Mouse (Mus musculus): ENCODE data around the gene Fggy. TPM values are rescaled to one million over a fixed set of nuclear protein-coding genes. Genes with fewer than 3 reads are reported as not detected.

The Fggy gene
- total RNA-seq, 1 experiment, result 8.2 TPM

GRCm38 (mm10) chr4:95913026-95913425 is 355.7 kb downstream of the Fggy start:
- in situ Hi-C loops (cut with MboI; ENCODE audit: low sequenced_read_pairs in 2 of 2, unreplicated experiment in 2 of 2), result loop anchor here in 1 of 2 experiments (25.0 kb wide), 1 partner anchor 901 kb away; no protein-coding TSS in a partner anchor

GRCm38 (mm10) chr4:95915628-95916579 is 358.6 kb downstream of the Fggy start:
- DNase-seq (ENCODE audit: low read depth, low spot score), result no peak
- H3K27ac ChIP-seq (ENCODE audit: insufficient read depth, low read depth, low read length, poor library complexity, severe bottlenecking), result no peak overlapping the region

More at GRCm38 (mm10) chr4:95913026-95913425, 355.7 kb downstream of the Fggy start:
- DNase-seq (ENCODE audit: low read depth, low spot score), result no peak
- no peak overlapping the region for H3K9ac ChIP-seq (ENCODE audit: insufficient read depth, low read depth, low read length, poor library complexity, severe bottlenecking)
- H3K9me3 ChIP-seq (ENCODE audit: control insufficient read depth, insufficient read depth, low read depth, low read length), result no peaks in the 10 kb centered on the region
- H3K4me1 ChIP-seq (ENCODE audit: control insufficient read depth in 2 of 2, insufficient read depth in 2 of 2, low read length in 2 of 2, poor library complexity in 1 of 2), result no peaks in the 10 kb centered on the region
- no peak overlapping the region for H3K27ac ChIP-seq (ENCODE audit: insufficient read depth, low read depth, low read length, poor library complexity, severe bottlenecking)
- TF ChIP-seq ZC3H11A (IDR thresholded peaks at IDR 0.05; ENCODE audit: borderline replicate concordance, low read depth, low read length) (no peak), HCFC1 (IDR thresholded peaks at IDR 0.05; ENCODE audit: borderline replicate concordance, insufficient read depth, low read length) (no peak), CHD2 (IDR thresholded peaks at IDR 0.05; ENCODE audit: low read depth, low read length) (no peak), ZNF384 (IDR thresholded peaks at IDR 0.05; ENCODE audit: low read depth, low read length) (no peak), MAFK (IDR thresholded peaks at IDR 0.05; ENCODE audit: insufficient read depth, low read depth, low read length) (no peak)
- no peaks in the 10 kb centered on the region for H3K36me3 ChIP-seq (ENCODE audit: control insufficient read depth, insufficient read depth, low read length, poor library complexity, severe bottlenecking)
- no peak overlapping the region for H3K4me3 ChIP-seq (ENCODE audit: insufficient read depth in 1 of 2, low read depth in 1 of 2, low read length in 2 of 2, poor library complexity in 1 of 2, severe bottlenecking in 1 of 2)

GRCm38 (mm10) chr4:95917703-95918102 is 360.4 kb downstream of the Fggy start:
- in situ Hi-C loops (cut with MboI; ENCODE audit: low sequenced_read_pairs in 2 of 2, unreplicated experiment in 2 of 2), result loop anchor here in 1 of 2 experiments (25.0 kb wide), 1 partner anchor 905 kb away; no protein-coding TSS in a partner anchor
- Histone ChIP-seq H3K4me1 (ENCODE audit: control insufficient read depth in 2 of 2, insufficient read depth in 2 of 2, low read length in 2 of 2, poor library complexity in 1 of 2) (no peaks in the 10 kb centered on the region), H3K4me3 (ENCODE audit: insufficient read depth in 1 of 2, low read depth in 1 of 2, low read length in 2 of 2, poor library complexity in 1 of 2, severe bottlenecking in 1 of 2) (no peak overlapping the region), H3K9ac (ENCODE audit: insufficient read depth, low read depth, low read length, poor library complexity, severe bottlenecking) (no peak overlapping the region), H3K9me3 (ENCODE audit: control insufficient read depth, insufficient read depth, low read depth, low read length) (no peaks in the 10 kb centered on the region), H3K36me3 (ENCODE audit: control insufficient read depth, insufficient read depth, low read length, poor library complexity, severe bottlenecking) (no peaks in the 10 kb centered on the region), H3K27ac (ENCODE audit: insufficient read depth, low read depth, low read length, poor library complexity, severe bottlenecking) (no peak overlapping the region)
- no peak for DNase-seq (ENCODE audit: low read depth, low spot score)
- no peak for TF ChIP-seq ZC3H11A (IDR thresholded peaks at IDR 0.05; ENCODE audit: borderline replicate concordance, low read depth, low read length)
- TF ChIP-seq CHD2 (IDR thresholded peaks at IDR 0.05; ENCODE audit: low read depth, low read length), result no peak
- no peak for TF ChIP-seq HCFC1 (IDR thresholded peaks at IDR 0.05; ENCODE audit: borderline replicate concordance, insufficient read depth, low read length)
- TF ChIP-seq MAFK (IDR thresholded peaks at IDR 0.05; ENCODE audit: insufficient read depth, low read depth, low read length), result no peak
- no peak for TF ChIP-seq ZNF384 (IDR thresholded peaks at IDR 0.05; ENCODE audit: low read depth, low read length)

More at GRCm38 (mm10) chr4:95915628-95916579, 358.6 kb downstream of the Fggy start:
- Histone ChIP-seq H3K9me3 (ENCODE audit: control insufficient read depth, insufficient read depth, low read depth, low read length) (no peaks in the 10 kb centered on the region), H3K4me1 (ENCODE audit: control insufficient read depth in 2 of 2, insufficient read depth in 2 of 2, low read length in 2 of 2, poor library complexity in 1 of 2) (no peaks in the 10 kb centered on the region), H3K9ac (ENCODE audit: insufficient read depth, low read depth, low read length, poor library complexity, severe bottlenecking) (no peak overlapping the region), H3K36me3 (ENCODE audit: control insufficient read depth, insufficient read depth, low read length, poor library complexity, severe bottlenecking) (no peaks in the 10 kb centered on the region), H3K4me3 (ENCODE audit: insufficient read depth in 1 of 2, low read depth in 1 of 2, low read length in 2 of 2, poor library complexity in 1 of 2, severe bottlenecking in 1 of 2) (no peak overlapping the region)
- TF ChIP-seq CHD2 (IDR thresholded peaks at IDR 0.05; ENCODE audit: low read depth, low read length), result no peak
- no peak for TF ChIP-seq HCFC1 (IDR thresholded peaks at IDR 0.05; ENCODE audit: borderline replicate concordance, insufficient read depth, low read length)
- no peak for TF ChIP-seq MAFK (IDR thresholded peaks at IDR 0.05; ENCODE audit: insufficient read depth, low read depth, low read length)
- no peak for TF ChIP-seq ZNF384 (IDR thresholded peaks at IDR 0.05; ENCODE audit: low read depth, low read length)
- TF ChIP-seq ZC3H11A (IDR thresholded peaks at IDR 0.05; ENCODE audit: borderline replicate concordance, low read depth, low read length), result no peak
- in situ Hi-C loops (cut with MboI; ENCODE audit: low sequenced_read_pairs in 2 of 2, unreplicated experiment in 2 of 2), result loop anchor here in 1 of 2 experiments (25.0 kb wide), 1 partner anchor 904 kb away; no protein-coding TSS in a partner anchor

- no peak for DNase-seq (ENCODE audit: low read depth, low spot score)
- in situ Hi-C loops (cut with MboI; ENCODE audit: low sequenced_read_pairs in 2 of 2, unreplicated experiment in 2 of 2), result loop anchor here in 1 of 2 experiments (25.0 kb wide), 1 partner anchor 908 kb away; no protein-coding TSS in a partner anchor
- Histone ChIP-seq H3K4me1 (ENCODE audit: control insufficient read depth in 2 of 2, insufficient read depth in 2 of 2, low read length in 2 of 2, poor library complexity in 1 of 2) (no peaks in the 10 kb centered on the region), H3K9me3 (ENCODE audit: control insufficient read depth, insufficient read depth, low read depth, low read length) (no peaks in the 10 kb centered on the region), H3K9ac (ENCODE audit: insufficient read depth, low read depth, low read length, poor library complexity, severe bottlenecking) (no peak overlapping the region), H3K27ac (ENCODE audit: insufficient read depth, low read depth, low read length, poor library complexity, severe bottlenecking) (no peak overlapping the region), H3K4me3 (ENCODE audit: insufficient read depth in 1 of 2, low read depth in 1 of 2, low read length in 2 of 2, poor library complexity in 1 of 2, severe bottlenecking in 1 of 2) (no peak overlapping the region), H3K36me3 (ENCODE audit: control insufficient read depth, insufficient read depth, low read length, poor library complexity, severe bottlenecking) (no peaks in the 10 kb centered on the region)
- TF ChIP-seq HCFC1 (IDR thresholded peaks at IDR 0.05; ENCODE audit: borderline replicate concordance, insufficient read depth, low read length) (no peak), MAFK (IDR thresholded peaks at IDR 0.05; ENCODE audit: insufficient read depth, low read depth, low read length) (no peak), CHD2 (IDR thresholded peaks at IDR 0.05; ENCODE audit: low read depth, low read length) (no peak), ZC3H11A (IDR thresholded peaks at IDR 0.05; ENCODE audit: borderline replicate concordance, low read depth, low read length) (no peak), ZNF384 (IDR thresholded peaks at IDR 0.05; ENCODE audit: low read depth, low read length) (no peak)
These were observed 363.1 kb downstream of the Fggy start for GRCm38 (mm10) chr4:95920448-95920847.

All from ES-E14 (cell line).